Mouse (Mus musculus) heart, adult 2 months (tissue): Measurements from ENCODE around the gene Ahnak2.

ENCODE experiments used
- CTCF ChIP-seq: fragments of 200-600 bp; IDR thresholded peaks from 2 replicates; pipeline ENCODE4 v1.8.1; 2022; ENCODE audit warnings: antibody characterized with exemption, mild to moderate bottlenecking, moderate library complexity
- EP300 ChIP-seq: fragments of 200-500 bp; IDR thresholded peaks from 2 replicates; pipeline ENCODE4 v1.6.1; 2011; ENCODE audit warnings: low read depth, low read length, control low read depth; ENCODE audit not compliant: insufficient read depth
- POLR2A ChIP-seq: fragments of 200-500 bp; IDR thresholded peaks from 2 replicates; pipeline ENCODE4 v1.6.1; 2011; ENCODE audit warnings: mild to moderate bottlenecking, low read depth, low read length, control low read depth; ENCODE audit not compliant: insufficient read depth

DNA sequence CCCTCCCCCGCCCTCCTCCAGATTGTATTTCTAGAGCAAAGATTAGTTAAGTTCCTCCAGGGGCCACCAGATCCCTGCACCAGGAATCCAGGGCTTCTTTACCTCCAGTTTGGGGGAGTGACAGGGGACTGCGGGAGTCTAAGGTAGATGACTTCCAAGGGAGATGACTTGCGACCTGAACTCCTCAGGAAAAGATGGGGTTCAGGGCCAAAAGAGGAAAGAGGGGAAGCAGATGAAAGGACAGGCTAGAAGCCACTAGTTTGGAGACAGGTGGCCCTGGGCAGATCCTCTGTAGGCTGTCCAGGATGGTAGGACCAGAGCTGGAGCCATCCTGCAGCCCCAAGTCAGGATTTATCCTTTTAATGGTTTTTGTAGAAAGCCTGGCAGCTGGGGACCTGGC lies 460 bp upstream of the Ahnak2 start:
- TF ChIP-seq CTCF: no peak
- no peak for TF ChIP-seq POLR2A
- TF ChIP-seq EP300: no peak
